Mouse (Mus musculus) E14TG2a.4 (cell line): ENCODE results near the gene Ppil2.

Source experiments
- CTCF ChIP-seq: conservative IDR thresholded peaks from 2 replicates; pipeline ENCODE4 v1.5.1; 2014; ENCODE audit warnings: low read length
- POU5F1 ChIP-seq: IDR thresholded peaks from 2 replicates; pipeline ENCODE4 v1.6.1; 2014; ENCODE audit warnings: low read length, borderline replicate concordance

DNA sequence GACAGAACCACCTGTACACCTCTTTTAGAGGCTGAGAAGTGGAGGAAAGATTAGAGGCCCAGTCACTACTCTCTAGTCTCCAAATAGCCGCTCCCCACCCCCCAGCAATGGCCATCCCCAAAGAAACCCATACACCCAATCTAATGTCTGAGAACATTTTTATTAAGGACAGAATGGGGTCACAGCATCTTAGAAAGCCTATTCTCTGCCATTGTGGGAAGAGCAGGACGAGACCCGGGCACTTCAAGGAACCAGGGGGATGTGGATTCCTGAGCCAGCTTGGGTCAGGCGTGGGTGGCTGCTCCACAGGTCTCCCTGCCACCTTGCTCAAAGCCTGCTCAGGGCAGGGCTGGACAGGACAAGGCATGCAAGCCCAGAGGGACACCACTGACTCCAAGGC lies 40.8 kb upstream of the Ppil2 start:
- TF ChIP-seq CTCF (no peak), POU5F1 (no peak)
